Mouse (Mus musculus) CD4-positive, CD25-positive, alpha-beta regulatory T cell, adult 4 months (primary cell): ENCODE results near the gene Dda1. TPM values are rescaled to one million over a fixed set of nuclear protein-coding genes. Genes with fewer than 3 reads are reported as not detected.

Experiments used
- ATAC-seq: one replicate; pipeline ENCODE4 v1.8.0; 2017
- polyA plus RNA-seq, 2 experiments: library from polyadenylated mRNA; unstranded; fragments of 100-300 nt; shearing (Covaris generic); gene quantifications; one replicate each; pipeline ENCODE4 v1.2.1; 2017

Gene Dda1
- polyA plus RNA-seq, 2 experiments from 2014 or later = 22.5 to 22.7 TPM

DNA sequence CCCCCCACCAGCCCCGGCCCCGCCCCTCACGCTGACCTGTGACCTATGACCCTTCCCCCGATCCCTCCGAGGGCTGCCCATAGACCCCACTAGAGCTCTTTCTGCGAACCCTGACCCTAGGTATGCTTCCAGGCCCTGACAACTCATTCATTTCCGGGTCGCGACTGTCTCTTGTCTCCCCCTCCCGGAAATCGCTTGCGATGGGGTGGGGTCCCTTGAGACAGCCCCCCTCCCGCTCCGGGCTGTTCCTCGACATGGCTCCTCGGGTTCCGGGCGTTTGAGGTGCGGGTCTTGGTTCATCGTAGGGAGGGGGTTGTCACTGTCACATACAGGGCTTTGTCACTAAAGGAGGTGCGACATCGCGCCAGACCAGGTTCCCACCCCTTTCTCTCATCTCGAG is 412 bp downstream of the Dda1 start:
- ATAC-seq = no peak

DNA sequence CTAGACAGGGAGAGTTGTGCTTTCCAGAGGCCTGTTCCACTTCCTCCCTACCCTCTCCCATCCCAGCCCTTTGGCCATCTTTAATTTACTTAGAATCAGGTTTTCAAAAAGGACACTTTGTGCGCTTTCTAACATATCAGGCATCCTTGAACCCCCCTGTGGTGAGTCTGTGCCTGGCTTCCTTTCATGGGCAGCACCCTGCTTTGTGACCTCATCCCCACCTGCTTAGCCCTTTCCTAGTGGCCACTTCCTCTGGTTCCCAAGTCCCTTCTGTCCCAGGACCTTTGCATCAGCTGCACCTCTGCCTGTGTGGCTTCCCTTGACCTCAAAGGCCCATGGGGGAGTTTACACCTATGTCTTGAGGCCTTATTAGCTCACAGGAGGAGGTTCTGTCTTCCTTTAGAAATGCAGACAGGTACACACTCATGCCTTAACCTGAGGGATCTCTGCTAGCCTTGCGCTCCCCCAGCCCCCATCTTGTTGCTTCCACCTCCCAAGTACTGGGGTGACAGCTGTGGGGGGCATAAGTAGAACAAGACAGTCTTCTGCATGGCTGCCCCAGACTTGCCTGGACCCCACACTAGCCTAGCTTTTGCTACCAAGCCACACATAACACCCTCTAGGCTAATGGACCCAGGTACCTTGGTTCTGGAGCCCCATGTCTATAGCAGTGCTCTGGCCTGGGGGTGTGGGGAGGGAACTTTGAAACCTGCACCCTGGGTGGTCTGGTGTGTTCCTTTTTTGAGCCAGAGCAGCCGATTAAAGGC is 1.3 kb downstream of the Dda1 start:
- no peak for ATAC-seq

DNA sequence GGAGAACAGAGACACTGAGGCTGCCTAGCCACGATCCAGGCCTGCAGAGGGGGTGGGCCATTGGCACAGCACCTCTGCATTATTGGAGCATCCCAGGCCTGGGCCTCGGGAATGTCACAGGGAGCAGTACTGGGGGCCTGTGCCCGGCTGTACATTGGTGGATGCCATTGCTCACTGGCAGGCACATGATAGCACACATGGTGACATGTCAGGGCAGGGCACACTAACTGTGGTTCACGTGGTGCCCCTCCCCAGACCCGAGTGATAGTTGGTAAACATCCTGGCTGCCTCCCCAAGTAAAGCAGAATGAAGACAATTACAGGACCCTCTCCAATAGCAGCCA is 1.9 kb downstream of the Dda1 start:
- no peak for ATAC-seq

DNA sequence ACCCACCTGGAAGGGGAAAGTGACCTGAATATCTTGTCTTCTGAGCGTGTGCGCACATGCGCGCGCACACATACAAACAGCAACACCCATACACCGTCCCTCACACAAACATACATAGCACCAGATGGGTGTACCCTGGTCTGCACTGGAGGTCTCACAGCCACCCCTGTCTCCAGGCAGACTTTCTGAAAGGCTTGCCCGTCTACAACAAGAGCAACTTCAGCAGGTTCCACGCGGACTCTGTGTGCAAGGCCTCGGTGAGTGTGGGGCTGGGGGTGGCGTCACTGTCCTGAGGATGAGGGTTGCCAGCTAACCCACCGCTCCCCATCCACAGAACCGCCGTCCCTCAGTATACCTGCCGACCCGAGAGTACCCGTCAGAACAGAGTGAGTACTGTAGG is 2.9 kb downstream of the Dda1 start:
- ATAC-seq = no peak

DNA sequence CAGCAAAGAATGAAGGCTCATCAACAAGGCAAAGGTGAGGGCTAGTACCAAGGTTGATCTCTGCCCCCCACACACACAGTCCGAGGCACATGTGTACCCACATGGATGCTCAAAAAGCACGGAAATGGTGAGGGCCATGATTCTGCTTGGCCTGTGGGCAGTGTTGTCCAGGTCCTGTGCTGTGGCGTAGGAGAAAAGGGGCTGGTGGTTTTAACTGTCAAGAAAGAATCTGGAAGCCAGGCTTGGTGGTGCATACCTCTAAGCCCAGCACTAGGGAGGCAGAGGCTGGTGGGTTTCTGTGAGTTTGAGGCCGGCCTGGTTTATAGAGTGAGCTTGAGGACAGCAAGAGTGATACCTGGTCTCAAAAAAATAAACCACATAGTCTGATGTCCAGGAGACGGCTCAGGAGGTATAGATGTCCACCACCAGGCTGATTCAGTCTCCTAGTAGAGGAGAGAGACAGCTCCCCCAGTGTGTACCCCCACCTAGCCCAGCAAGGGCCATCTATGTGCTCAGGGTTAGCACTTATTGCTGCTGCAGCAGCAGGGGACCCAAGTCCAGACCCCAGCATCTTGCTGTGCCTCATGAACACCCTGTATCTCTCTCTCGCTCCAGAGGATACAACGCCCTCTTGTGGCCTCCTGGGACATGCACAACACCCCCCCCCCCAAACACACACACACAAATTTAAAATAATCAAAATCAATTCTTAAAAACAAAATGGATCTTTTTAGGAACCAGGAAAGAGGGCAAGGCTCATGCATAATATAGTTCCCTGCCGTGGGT is 3.8 kb downstream of the Dda1 start:
- no peak for ATAC-seq

DNA sequence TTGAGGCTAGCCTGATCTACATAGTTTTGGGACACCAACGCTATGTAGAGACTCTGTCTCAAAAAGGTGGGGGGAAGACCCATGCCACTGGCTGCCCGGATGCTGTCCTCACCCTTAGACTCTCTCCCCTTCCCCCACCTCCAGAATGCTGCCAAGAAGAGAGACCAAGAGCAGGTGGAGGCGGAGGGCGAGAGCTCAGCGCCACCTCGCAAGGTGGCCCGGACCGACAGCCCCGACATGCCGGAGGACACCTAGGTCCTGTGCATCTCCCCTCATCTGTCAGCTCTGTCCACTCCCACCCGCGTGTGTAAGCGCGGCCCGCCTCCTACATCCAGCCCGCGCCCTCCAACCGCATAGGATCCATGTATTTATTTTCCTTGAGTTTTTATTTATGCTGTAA is 5.3 kb downstream of the Dda1 start:
- no peak for ATAC-seq

DNA sequence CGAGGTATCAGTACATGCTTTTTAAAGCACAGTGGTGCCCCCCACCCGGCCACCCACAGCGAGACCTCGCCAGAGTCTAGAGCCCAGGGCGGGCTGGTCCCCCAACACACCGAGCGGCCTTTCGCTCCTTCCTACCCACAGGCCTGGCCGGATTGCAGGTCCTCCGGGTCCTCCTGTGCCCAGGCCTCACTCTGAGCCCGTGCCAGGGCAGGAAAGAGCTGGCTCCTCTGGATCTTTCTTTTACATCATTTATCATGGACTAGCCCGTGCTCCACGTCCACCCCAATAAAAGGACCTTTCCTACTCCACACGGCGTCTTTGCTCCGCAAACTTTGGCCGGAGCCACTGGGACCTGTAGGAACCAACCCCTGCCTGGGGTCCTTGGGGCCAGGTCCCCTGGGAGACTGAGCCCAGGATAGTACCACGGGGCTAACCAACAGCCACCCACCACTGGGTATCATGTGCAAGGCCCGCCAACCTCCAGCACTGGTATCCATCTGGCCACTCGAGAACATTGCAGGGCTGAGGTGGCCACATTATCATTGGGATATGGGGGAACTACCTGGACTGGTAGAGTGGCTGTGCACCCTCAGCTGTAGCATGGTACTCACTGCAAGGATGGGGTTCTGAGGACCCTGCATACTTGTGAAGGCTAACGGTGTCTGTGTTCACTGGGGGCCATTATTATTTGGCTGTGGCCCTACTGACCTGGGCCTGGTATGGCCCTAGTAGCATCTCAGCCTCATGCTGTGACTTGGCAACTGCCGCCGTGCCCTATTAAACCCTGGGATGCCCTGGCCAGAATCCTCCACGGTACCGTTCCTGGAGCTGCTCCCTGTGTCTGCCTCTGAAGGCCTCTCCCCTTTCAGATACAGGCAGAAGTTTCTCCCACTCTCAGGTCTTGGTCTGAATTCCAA is 6.0 kb downstream of the Dda1 start:
- no peak for ATAC-seq

DNA sequence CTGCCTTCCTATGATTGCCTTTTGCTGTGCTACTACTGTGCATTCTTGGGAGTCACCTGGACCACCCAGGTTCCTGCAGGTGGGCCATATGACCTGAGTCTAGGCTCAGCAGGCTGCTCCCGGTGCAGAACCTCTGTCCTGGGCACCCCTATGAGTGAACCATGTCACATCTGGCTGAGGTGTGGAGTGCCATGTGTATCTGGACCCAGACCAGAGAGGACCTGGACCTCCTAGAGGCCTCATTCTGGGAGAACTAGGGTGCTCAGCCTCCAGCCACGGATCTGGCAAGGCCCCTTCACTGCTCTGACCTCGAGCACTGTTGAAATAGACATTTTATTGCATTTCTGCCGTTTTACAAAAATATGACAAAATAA is 6.7 kb downstream of the Dda1 start:
- no peak for ATAC-seq

DNA sequence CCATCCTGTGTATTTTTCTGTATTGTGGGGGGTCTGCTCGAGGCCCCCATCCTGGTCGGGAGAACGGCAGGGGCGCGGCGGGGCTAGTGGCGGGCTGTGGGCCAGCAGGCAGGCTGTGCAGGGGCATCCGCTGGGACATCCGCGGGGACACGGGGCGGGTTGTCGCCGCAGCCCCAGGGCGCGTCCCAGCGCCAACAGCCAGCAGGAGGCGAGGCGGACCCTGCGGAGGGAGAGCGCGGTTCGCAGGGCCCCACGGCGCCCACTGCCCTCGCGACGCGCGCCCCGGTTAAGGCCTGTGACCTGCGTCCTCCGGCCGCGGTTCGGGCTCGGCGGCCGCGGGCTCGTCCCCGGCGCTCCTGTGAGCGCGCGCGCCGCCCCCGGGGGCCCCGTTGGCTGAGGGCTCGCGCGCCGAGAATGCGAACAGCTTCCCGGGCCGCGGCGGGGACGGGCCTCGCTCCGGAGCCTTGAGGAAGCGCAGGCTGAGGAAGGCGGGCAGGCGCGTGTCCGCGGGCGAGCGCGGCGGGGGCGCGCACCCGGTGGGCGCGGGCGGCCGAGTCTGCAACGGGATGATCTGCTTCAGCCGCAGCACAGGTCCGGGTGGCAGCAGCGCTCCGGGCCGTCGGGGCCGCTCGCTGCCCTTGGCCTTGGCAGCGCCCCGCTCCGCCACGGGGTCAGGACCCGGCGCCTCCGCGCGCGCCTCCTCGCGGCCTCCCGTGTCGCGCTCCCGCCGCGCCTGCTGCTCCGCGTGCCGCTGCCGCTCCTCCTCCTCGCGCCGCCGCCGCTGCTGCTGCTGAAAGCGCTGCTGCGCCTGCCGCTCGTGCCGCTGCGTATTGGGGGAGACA is 7.3 kb downstream of the Dda1 start:
- ATAC-seq = peak; percentile 75

DNA sequence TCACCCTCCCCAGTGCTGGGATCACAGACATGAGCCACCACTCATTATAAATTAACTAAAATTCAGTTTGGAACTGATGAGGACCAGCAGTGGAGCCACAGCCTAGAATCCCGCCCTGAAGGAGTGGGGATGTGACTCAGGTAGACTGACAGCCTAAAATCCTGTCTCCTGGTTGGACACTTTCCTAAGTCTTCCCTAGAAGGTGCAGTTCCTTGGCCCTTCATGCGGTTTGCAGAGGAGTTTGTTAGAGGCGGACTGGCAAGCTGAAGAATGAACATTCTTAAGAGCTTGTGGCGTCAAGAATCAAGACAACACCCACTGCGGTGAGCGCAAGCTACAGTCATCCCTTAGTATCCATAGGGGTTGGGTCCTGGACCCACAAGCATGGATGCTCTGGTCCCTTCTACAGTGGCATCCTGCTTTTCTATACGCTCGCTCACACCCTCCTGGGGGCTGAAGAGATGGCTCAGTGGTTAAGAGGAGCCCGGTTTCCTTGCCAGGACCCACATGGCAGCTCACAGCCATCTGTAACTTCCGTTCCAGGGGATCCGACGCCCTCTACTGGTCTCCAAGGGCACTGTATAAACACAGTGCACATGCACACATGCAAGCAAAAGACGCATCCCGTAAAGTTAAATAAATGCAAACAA is 8.3 kb downstream of the Dda1 start:
- ATAC-seq = peak; percentile 38

DNA sequence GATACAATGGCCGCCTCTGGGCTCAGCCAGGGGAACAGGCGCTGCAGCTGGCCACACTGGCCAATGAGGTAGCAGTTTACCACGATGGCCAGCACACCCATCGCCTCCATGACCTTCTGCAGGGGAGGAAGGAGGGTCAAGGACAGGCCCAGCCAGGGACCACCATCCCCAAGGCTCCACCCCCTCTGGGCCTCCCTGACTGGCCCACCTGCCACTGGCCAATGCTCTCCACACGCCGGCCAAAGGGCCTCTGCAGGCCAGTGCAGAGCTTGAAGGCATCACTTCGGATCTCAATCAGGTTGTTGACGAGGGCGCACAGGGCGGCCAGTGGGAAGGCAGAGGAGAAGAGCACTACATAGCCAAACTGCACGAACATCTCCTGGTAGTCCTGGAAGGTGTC is 9.9 kb downstream of the Dda1 start:
- no peak for ATAC-seq

DNA sequence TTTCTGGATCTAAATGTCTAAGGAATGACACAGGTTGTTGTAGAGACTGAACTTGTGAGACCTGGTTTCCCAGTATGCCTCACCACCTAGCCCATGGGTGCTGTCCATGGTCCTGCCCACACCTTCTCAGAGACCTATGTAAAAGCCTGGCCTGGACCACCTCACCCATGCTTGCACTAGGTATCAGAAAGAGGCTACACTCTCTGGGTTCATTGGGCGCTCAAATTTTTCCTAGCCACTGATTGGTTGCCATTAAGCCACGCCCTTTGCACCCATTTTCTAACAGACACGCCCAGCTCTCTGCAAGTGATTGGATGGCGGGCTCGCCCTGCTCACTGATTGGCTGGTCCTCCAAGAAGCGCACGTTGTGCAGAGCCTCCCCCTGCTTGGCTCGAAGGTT is 14.9 kb downstream of the Dda1 start:
- no peak for ATAC-seq

DNA sequence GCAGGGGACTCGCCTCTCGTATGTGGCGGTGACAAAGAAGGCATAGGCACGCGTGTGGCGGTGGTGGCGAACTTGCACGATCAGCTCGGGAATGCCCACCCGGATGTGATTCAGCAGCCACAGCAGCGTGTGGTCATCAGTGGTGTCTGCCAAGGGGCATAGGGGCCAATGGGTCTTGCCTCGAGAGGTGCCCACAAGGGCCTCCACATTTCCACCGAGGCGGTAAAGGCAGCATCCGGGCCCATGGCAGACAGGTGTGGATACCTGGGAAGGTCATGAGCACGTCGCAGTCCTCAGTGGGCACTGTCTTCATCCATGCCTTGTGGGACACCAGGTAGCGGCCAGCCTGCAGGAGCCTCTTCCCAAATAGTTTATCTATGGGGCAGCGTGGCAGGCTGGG is 15.7 kb downstream of the Dda1 start:
- no peak for ATAC-seq

DNA sequence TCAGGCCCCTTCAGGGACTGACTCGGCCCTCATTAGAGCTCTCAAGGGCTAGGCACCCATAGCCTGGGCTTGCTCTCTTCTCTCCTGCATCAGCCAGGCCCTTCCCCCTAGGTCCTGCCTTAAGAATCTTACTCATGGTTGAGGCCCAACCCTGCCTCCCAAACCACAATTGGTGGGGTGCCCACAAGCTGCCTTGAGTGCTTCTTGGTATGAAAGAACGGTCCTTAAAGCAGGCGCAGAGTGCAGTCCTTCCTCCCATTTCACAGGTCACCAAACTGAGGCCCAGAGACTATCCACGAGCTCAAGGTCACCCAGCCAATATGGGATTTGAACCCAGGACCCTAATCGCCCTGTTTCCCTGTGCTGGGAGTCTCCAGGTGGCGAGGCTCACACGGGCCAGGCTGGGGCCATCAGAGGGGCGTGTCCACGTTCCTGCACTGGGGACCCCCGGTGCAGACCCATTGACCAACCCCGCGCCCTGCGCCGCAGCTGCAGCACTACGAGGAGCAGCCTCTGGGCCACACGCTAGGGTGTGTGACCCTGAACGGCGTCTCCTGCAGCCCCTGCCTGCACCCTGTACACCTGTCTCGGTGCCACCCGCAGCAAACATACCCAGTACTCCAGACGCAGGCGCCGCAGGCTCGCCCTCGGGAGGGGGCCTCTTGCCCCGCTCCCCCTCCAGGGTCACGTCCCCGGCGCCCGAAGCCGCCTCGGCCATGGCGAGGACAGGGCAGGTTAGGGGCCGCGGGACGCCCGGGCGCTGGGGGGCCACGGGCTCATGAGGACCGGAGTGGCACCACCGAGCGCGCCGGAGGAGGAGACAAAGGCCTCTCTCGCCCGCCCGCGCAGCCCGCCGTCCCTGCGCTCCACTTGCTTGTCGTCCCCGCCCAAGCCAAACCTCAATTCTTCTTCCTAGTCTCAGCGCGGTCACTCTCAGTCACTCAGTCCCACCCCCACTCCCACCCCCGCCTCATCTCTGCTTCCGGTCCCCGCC is 16.4 kb downstream of the Dda1 start, which contains the start of gene Ano8:
Gene Ano8, minus strand, starts transcription at position 822 of the 994 bp plus-strand sequence.
- ATAC-seq = peak; percentile 62

DNA sequence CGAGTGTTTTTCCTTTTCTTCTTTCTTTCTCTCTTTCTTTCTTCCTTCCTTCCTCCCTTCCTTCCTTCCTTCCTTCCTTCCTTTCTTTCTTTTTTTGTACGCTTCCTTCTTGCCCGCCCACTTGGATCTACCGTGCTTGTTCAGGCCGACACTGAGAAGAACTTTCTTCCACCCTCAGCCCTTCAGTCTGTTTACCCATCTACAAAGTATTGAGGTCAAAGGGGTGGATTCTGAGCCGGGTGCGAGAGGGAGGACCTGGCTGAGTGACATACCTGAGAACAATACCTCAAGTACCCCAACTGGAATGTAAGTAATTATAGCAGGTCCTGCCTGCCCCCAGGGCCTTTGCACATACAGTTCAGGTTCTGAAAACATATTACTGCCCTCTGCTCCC is 17.1 kb downstream of the Dda1 start:
- ATAC-seq = no peak

DNA sequence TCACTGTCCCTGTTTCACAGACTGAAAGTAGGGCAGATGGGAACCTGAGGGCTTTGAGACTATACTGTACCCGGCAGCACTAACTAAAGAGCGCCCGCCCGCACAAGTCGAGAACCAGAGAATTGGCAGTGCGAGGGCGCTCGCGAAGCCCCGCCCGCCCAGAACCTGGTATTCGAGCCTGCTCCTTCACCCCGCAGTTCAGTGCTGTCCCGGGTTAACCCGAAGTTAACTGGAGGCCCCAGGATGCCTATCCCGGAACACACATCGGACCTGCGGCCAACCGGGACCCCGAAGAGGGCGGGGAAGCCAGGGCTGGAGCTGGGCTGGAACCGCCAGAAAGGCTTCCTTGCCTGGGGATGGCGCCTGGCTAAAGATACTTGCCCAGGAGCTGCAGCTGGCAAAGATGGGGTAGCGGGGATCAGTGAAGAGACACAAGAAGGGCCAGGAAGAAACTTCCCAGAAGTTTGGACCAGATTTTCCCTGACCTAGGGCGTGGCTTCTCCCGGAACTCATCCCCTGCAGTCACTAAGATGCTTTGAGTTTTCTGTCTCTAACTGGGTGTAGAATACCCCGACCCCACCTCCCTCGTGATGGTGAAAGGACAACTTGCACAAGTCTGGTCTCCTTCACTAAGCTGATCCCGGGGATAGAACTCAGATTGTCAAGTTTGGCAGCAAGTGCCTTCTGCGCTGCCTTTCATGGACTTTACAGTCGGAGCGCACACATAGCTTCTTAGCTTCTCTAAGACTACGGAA is 18.9 kb downstream of the Dda1 start, which contains the start of gene Gtpbp3:
Gene Gtpbp3, plus strand, starts transcription at position 413 of the 755 bp plus-strand sequence.
- ATAC-seq = peak; percentile 44

DNA sequence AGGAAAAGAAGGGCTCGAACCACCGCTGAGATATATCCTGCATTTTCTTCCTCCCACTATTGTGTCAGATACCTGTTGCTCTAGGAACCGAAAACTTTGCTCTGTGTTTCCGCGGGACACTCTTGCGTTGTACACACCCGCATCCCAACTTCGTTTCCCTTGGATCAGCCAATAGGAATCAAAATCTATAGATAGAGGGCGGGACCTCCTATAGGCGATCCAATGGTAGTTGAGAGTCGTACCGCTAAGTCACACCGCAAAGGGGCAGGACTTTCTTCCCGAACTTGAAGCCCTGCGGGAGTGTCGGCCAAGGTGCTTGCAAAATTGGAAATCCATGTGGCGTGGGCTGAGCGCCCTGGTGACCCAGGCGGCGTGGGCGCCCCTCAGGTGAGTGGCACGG is 19.5 kb downstream of the Dda1 start:
- peak; percentile 91 for ATAC-seq

DNA sequence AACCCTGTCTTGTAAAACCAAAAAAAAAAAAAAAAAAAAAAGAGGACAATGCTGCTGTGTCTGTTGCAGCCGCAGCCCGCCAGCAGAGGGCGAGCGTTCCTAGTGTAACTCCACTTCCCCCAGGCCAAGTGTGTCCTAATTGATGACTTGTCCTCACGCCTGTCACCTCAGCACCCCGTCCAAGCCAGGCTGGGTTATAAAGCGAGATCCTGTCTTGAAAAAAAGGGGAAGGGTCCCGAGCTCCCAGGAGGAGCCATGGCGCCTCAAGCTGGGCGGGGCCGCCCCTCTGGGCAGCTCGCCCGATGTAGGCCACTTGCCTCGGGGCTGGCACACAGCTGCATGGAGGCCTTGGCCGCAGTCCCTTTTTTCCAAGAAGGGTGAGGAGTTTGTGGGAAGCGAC is 26.0 kb downstream of the Dda1 start:
- ATAC-seq = peak; percentile 57

DNA sequence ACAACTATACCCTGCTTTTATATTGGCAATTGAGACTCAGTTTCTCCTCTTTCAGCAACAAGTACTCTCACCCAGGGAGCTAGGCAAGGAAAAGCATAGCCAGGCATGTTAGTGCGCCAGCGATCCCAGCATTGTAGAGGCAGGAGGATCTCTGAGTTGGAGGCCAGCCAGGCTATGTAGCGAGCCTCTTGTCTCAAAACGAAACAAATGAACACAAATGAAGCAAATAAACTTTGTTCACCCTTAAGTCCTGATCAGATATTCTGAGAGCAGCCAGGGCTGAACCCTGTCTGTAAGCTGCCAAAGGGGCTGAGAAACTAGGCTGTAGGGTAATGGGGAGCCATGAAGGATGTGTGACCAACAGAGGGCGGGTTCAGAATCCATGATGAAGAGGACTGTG is 26.8 kb downstream of the Dda1 start:
- no peak for ATAC-seq

DNA sequence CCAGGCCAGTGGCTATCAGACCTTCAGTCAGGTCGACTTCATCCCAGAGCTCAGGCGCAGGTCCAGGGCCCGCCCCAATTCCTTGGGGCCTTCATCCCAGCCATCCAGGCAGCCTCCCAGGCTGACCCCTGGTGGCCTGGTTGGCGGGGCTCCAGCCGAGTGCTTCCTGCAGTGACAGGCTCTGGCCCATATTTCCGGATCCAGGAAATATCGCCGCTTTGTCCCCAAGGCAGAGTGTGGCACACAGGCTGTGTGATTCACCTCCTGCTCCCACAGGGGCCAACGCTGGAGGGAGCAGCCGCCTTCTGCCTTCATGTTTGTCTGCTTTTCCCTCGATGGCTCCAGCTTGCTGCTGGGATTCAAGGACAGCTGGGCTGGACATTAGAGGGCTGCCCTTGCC is 27.5 kb downstream of the Dda1 start:
- ATAC-seq = no peak
